Mouse (Mus musculus) heart, postnatal 0 days (tissue): Measurements from ENCODE around the gene Mrpl33.

Experiments
- CTCF ChIP-seq: IDR thresholded peaks from 2 replicates; pipeline ENCODE4 v1.5.1; 2016; ENCODE audit warnings: antibody characterized with exemption, control low read depth, low read depth
- EP300 ChIP-seq: IDR thresholded peaks from 2 replicates; pipeline ENCODE4 v1.6.1; 2016; ENCODE audit warnings: antibody characterized with exemption, low read depth

- no peak for TF ChIP-seq CTCF
- no peak; the same call in 1 of the 2 replicates for TF ChIP-seq EP300
Observed at GRCm38 (mm10) chr5:31562036-31562666, 34.6 kb upstream of the Mrpl33 start.
